Mouse (Mus musculus) heart, adult 2 months (tissue): ENCODE data around the gene Ebp. TPM values are rescaled to one million over a fixed set of nuclear protein-coding genes. Genes with fewer than 3 reads are reported as not detected.

Source experiments
- DNase-seq, 2 experiments: peaks; one replicate each; pipeline ENCODE4 v3.0.0; 2021
- H3K27ac ChIP-seq: fragments of 200-600 bp; 2 replicates; pipeline ENCODE4 v1.8.1; 2022
- H3K27me3 ChIP-seq: fragments of 200-500 bp; 2 replicates; pipeline ENCODE4 v1.6.1; 2012; ENCODE audit warnings: mild to moderate bottlenecking, low read length, inconsistent platforms, mixed read lengths; ENCODE audit not compliant: control insufficient read depth, insufficient read depth
- H3K36me3 ChIP-seq: fragments of 200-500 bp; 2 replicates; pipeline ENCODE4 v1.6.1; 2012; ENCODE audit warnings: low read length, inconsistent platforms; ENCODE audit not compliant: control insufficient read depth, insufficient read depth
- H3K4me1 ChIP-seq: fragments of 200-500 bp; 2 replicates; pipeline ENCODE4 v1.6.1; 2011; ENCODE audit warnings: low read length; ENCODE audit not compliant: control insufficient read depth, insufficient read depth
- H3K4me3 ChIP-seq: fragments of 200-600 bp; 2 replicates; pipeline ENCODE4 v1.8.1; 2022
- H3K79me2 ChIP-seq: fragments of 200-500 bp; replicated peaks from 2 replicates; pipeline ENCODE4 v1.6.1; 2012; ENCODE audit warnings: mild to moderate bottlenecking, inconsistent platforms, low read length, moderate library complexity, mixed read lengths; ENCODE audit not compliant: control insufficient read depth, insufficient read depth
- H3K9ac ChIP-seq: fragments of 200-500 bp; 2 replicates; pipeline ENCODE4 v1.6.1; 2012; ENCODE audit warnings: low read depth, mild to moderate bottlenecking, control low read depth, inconsistent platforms, low read length, mixed read lengths
- CTCF ChIP-seq: fragments of 200-600 bp; IDR thresholded peaks from 2 replicates; pipeline ENCODE4 v1.8.1; 2022; ENCODE audit warnings: antibody characterized with exemption, mild to moderate bottlenecking, moderate library complexity
- EP300 ChIP-seq: fragments of 200-500 bp; IDR thresholded peaks from 2 replicates; pipeline ENCODE4 v1.6.1; 2011; ENCODE audit warnings: low read depth, low read length, control low read depth; ENCODE audit not compliant: insufficient read depth
- POLR2A ChIP-seq: fragments of 200-500 bp; IDR thresholded peaks from 2 replicates; pipeline ENCODE4 v1.6.1; 2011; ENCODE audit warnings: mild to moderate bottlenecking, low read depth, low read length, control low read depth; ENCODE audit not compliant: insufficient read depth
- WGBS: fragments of 180-500 bp; shearing (Covaris S2); methylation state at CpG from one replicate; pipeline ENCODE4 v1.1.7; 2018; 5-methylcytosine and 5-hydroxymethylcytosine counted together
- intact Hi-C: fragments of 180-260 bp; cut with DNase I; formaldehyde crosslinking; loops from one replicate; pipeline ENCODE4 v1.15.1; 2025
- polyA plus RNA-seq: library from polyadenylated mRNA; depleted of rRNA; stranded (reverse); fragments of >200 nt; gene quantifications from 2 replicates; pipeline ENCODE4 v1.2.3, GENCODE M21; 2012
- total RNA-seq, 2 experiments: library from RNA; stranded (reverse); gene quantifications; 2 replicates each; pipeline ENCODE4 v1.2.3; 2021

Ebp gene
- total and polyA plus RNA-seq, 3 experiments: 15.2 to 40.2 (median 23.1) TPM

GRCm38 (mm10) chrX:8163076-8163475 is 30.2 kb downstream of the Ebp start:
- no peak overlapping the region for H3K9ac ChIP-seq
- H3K4me3 ChIP-seq: no peak overlapping the region
- intact Hi-C loops: no loop called here
- H3K27ac ChIP-seq: no peak overlapping the region
- no peaks in the 10 kb centered on the region for H3K27me3 ChIP-seq
- DNase-seq: no peak
- no peaks in the 10 kb centered on the region for H3K36me3 ChIP-seq
- 70% methylated on average over 5 of the region's 5 CpGs for WGBS
- H3K4me1 ChIP-seq: no peaks in the 10 kb centered on the region
- TF ChIP-seq EP300 (no peak), POLR2A (no peak), CTCF (no peak)
- H3K79me2 ChIP-seq: no peaks in the 10 kb centered on the region

DNA sequence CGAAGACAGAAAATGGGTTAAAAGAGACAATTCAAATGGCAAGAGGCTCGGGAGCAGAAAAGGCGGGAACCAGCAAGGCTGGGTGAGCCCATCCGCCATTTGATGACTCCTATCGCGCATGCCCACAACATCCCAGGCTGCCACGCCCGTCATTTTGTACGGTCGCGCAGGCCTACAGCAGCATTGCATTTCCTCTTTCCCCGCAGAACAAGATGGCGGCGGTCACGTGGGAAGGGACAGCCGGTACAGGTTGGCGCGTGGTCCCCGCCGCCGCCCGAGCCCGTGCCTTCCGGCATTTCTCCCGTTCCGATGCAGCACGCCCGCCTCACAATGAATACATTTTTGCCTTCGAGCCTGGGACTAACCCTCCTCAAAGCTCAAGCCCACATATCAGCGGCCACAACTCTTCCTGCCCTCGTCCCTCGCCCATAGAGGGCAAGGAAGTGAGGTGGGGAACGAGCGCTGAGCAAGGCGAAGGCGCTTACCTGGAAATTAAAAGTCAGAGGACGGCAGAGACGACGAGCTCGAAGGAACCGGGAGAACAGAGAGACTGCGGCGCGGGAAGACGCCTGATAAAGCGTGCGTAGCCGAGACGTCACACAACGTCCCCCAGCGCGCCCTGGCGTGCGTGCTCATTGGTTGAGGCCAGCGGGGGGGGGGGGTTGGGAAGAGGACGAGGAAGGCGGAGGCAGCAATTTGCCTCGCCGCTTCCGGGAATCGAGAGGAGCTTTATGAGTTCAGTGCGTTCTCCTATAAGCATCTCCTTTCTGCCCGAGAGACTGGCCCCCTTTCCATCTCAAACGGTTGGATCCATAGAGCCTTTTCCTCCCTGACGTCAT is 47.9 kb downstream of the Ebp start, which contains the start of gene Rbm3:
TSS of gene Rbm3 (minus strand) at position 728 of the 839 bp plus-strand sequence.
- TF ChIP-seq POLR2A (peak; percentile 90), CTCF (no peak), EP300 (0 out of 2 replicates have a peak, but pooled peaks have one; percentile 22)
- intact Hi-C loops: loop anchor here (10.0 kb wide), 1 partner anchor 109 kb away; the partner anchor contains the start of gene Ftsj1
- Histone ChIP-seq H3K9ac (peak within 1 kb of the TSS; percentile 92), H3K79me2 (no peaks in the 10 kb centered on the region), H3K27me3 (no peaks in the 10 kb centered on the region), H3K4me3 (peak within 1 kb of the TSS; percentile 70), H3K4me1 (peaks cover 2% of the 10 kb centered on the region; the same call in 1 of the 2 replicates), H3K36me3 (peaks cover 9% of the 10 kb centered on the region), H3K27ac (peak within 1 kb of the TSS; percentile 90)
- 21% methylated on average over 65 of the region's 65 CpGs for WGBS
- peak; percentile 86 to 89 for DNase-seq

DNA sequence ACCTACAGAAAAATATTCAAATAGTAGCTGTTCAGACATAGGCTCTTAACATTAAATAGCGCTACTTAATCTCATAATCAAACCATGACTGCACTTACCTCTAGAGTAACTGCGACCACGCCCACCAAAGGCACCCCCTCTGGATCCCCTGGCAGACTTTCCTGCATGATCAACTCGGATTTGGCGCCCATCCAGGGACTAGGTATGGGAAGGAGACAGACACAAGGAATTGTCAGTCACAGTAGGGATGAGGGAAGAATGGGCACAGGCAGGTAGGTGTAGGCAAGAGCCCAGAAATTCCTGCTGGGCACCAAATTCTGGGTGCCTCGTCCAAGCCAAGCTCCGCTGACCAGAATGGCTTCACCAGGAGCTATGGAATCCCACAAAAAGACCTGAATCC is 49.6 kb downstream of the Ebp start:
- peaks cover 9% of the 10 kb centered on the region for H3K36me3 ChIP-seq
- intact Hi-C loops: loop anchor here (10.0 kb wide), 1 partner anchor 111 kb away; the partner anchor contains the start of gene Ftsj1

DNA sequence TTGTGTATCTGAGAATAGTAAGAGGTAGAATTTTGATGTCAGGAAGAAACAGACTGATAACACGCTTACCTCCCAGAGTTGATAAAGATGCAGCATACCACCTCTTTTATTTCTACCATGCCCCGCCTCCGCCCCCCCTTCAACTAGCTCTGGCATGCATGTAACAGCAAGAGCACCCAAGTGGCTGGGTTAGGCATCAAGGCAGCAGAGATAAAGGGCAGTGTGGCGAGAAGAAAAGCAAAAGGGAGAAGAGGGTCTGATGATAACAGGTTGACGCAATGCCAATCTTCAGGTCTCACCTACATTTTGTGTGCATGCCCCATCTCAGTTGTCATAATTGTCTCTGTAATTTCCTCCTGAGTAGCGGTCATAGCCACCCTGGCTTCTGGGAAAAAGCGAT is 50.4 kb downstream of the Ebp start:
- intact Hi-C loops: loop anchor here (10.0 kb wide), 1 partner anchor 112 kb away; the partner anchor contains the start of gene Ftsj1
- Histone ChIP-seq H3K4me1 (peaks cover 2% of the 10 kb centered on the region; the same call in 1 of the 2 replicates), H3K36me3 (peaks cover 9% of the 10 kb centered on the region), H3K27ac (no peak overlapping the region), H3K9ac (no peak overlapping the region), H3K27me3 (no peaks in the 10 kb centered on the region), H3K4me3 (no peak overlapping the region), H3K79me2 (no peaks in the 10 kb centered on the region)
- no peak for DNase-seq
- TF ChIP-seq POLR2A (no peak), EP300 (no peak), CTCF (no peak)
- WGBS: 65% methylated on average over 7 of the region's 7 CpGs

More for the DNA sequence above, 49.6 kb downstream of the Ebp start:
- Histone ChIP-seq H3K4me1 (peaks cover 2% of the 10 kb centered on the region; the same call in 1 of the 2 replicates), H3K27me3 (no peaks in the 10 kb centered on the region), H3K4me3 (no peak overlapping the region), H3K79me2 (no peaks in the 10 kb centered on the region), H3K9ac (no peak overlapping the region), H3K27ac (no peak overlapping the region)
- WGBS: 58% methylated on average over 7 of the region's 7 CpGs
- DNase-seq: no peak
- no peak for TF ChIP-seq EP300
- no peak for TF ChIP-seq POLR2A
- no peak for TF ChIP-seq CTCF

GRCm38 (mm10) chrX:8141058-8141457 is 52.3 kb downstream of the Ebp start:
- H3K4me3 ChIP-seq: no peak overlapping the region
- 67% methylated on average over 3 of the region's 3 CpGs for WGBS
- intact Hi-C loops: loop anchor here (10.0 kb wide), 1 partner anchor 114 kb away; the partner anchor contains the start of gene Ftsj1
- DNase-seq: no peak
- H3K27ac ChIP-seq: no peak overlapping the region
- TF ChIP-seq EP300: no peak
- TF ChIP-seq CTCF: no peak
- no peak for TF ChIP-seq POLR2A
- no peak overlapping the region for H3K9ac ChIP-seq
- H3K79me2 ChIP-seq: no peaks in the 10 kb centered on the region
- peaks cover 2% of the 10 kb centered on the region; the same call in 1 of the 2 replicates for H3K4me1 ChIP-seq
- peaks cover 9% of the 10 kb centered on the region for H3K36me3 ChIP-seq
- no peaks in the 10 kb centered on the region for H3K27me3 ChIP-seq
